Mouse (Mus musculus): Measurements from ENCODE around the gene Brip1.
A peak's percentile ranks its signal among the peaks of the same experiment; 100 is the strongest.

Gene Brip1

GRCm38 (mm10) chr11:86026556-86027194 is 174.3 kb downstream of the Brip1 start:
- peak; percentile 23 for DNase-seq (ENCODE audit: low spot score)

- peak; percentile 88 for DNase-seq (ENCODE audit: low spot score)
Measured at GRCm38 (mm10) chr11:86022439-86022838, 178.6 kb downstream of the Brip1 start.

GRCm38 (mm10) chr11:86020033-86020432 is 181.0 kb downstream of the Brip1 start:
- DNase-seq (ENCODE audit: low spot score) = no peak

- no peak for DNase-seq (ENCODE audit: low spot score)
Measured at GRCm38 (mm10) chr11:86016242-86016641, 184.8 kb downstream of the Brip1 start.

- no peak for DNase-seq (ENCODE audit: low spot score)
Measured at GRCm38 (mm10) chr11:86013087-86013486, 187.9 kb downstream of the Brip1 start.

- DNase-seq (ENCODE audit: low spot score) = no peak
Measured at GRCm38 (mm10) chr11:86010458-86010857, 190.5 kb downstream of the Brip1 start.

- DNase-seq (ENCODE audit: low spot score) = no peak
Measured at GRCm38 (mm10) chr11:86008211-86008905, 192.6 kb downstream of the Brip1 start.

All from MN1 (cell line).